7 mouse cellular contexts compared by ENCODE assay signal in genomic region chr7:44304463-44304774, GRCm38 (mm10). TPM values are rescaled to one million over a fixed set of nuclear protein-coding genes. Genes with fewer than 3 reads are reported as not detected.
A peak's percentile ranks its signal among the peaks of the same experiment; 100 is the strongest.
DNase-seq lines count a peak whose midpoint lies in the region; ATAC-seq lines count a peak whose summit lies in the region.

No protein-coding gene starts in this region.

- WGBS in lung, embryonic 16.5 days = 1% methylated on average over 25 of the region's 25 CpGs
- under 1% methylated on average over 25 of the region's 25 CpGs for WGBS in forebrain, embryonic 10.5 days
- under 1% methylated on average over 25 of the region's 25 CpGs for WGBS in limb, embryonic 15.5 days
- WGBS in stomach, embryonic 15.5 days = 1% methylated on average over 25 of the region's 25 CpGs

- H3K4me2 ChIP-seq in lung, embryonic 16.5 days (ENCODE audit: low read depth, low read length) = peak overlapping the region; percentile 78
- H3K4me2 ChIP-seq in limb, embryonic 15.5 days = peak overlapping the region; percentile 71
- H3K4me2 ChIP-seq in stomach, embryonic 15.5 days = peak overlapping the region; percentile 79

- H3K27ac ChIP-seq in lung, embryonic 16.5 days (ENCODE audit: low read length) = peak overlapping the region; percentile 88
- H3K27ac ChIP-seq in forebrain, embryonic 10.5 days = peak overlapping the region; percentile 98
- peak overlapping the region; percentile 91 for H3K27ac ChIP-seq in limb, embryonic 15.5 days
- H3K27ac ChIP-seq in stomach, embryonic 15.5 days = peak overlapping the region; percentile 95

- peaks cover under 1% of the 10 kb centered on the region for H3K27me3 ChIP-seq in lung, embryonic 16.5 days (ENCODE audit: control insufficient read depth, insufficient read depth, low read depth, low read length)
- H3K27me3 ChIP-seq in forebrain, embryonic 10.5 days (ENCODE audit: poor library complexity, severe bottlenecking) = peaks cover 34% of the 10 kb centered on the region
- H3K27me3 ChIP-seq in limb, embryonic 15.5 days = no peaks in the 10 kb centered on the region
- no peaks in the 10 kb centered on the region for H3K27me3 ChIP-seq in stomach, embryonic 15.5 days (replicated peaks)

- peak overlapping the region; percentile 76 for H3K4me3 ChIP-seq in lung, embryonic 16.5 days (ENCODE audit: low read length)
- peak overlapping the region; percentile 83 for H3K4me3 ChIP-seq in forebrain, embryonic 10.5 days
- peak overlapping the region; percentile 60 for H3K4me3 ChIP-seq in limb, embryonic 15.5 days
- peak overlapping the region; percentile 77 for H3K4me3 ChIP-seq in stomach, embryonic 15.5 days (replicated peaks)

- H3K9me3 ChIP-seq in lung, embryonic 16.5 days (ENCODE audit: control insufficient read depth, low read length) = no peaks in the 10 kb centered on the region
- no peaks in the 10 kb centered on the region for H3K9me3 ChIP-seq in forebrain, embryonic 10.5 days
- H3K9me3 ChIP-seq in limb, embryonic 15.5 days = no peaks in the 10 kb centered on the region
- H3K9me3 ChIP-seq in stomach, embryonic 15.5 days = no peaks in the 10 kb centered on the region

- H3K9ac ChIP-seq in lung, embryonic 16.5 days (ENCODE audit: low read length) = peak overlapping the region; percentile 89
- peak overlapping the region; percentile 65 for H3K9ac ChIP-seq in limb, embryonic 15.5 days
- peak overlapping the region; percentile 94 for H3K9ac ChIP-seq in stomach, embryonic 15.5 days

- no peaks in the 10 kb centered on the region for H3K36me3 ChIP-seq in lung, embryonic 16.5 days (ENCODE audit: control insufficient read depth, insufficient read depth, low read length)
- H3K36me3 ChIP-seq in forebrain, embryonic 10.5 days (replicated peaks) = no peaks in the 10 kb centered on the region
- H3K36me3 ChIP-seq in limb, embryonic 15.5 days = no peaks in the 10 kb centered on the region
- no peaks in the 10 kb centered on the region for H3K36me3 ChIP-seq in stomach, embryonic 15.5 days

- H3K4me1 ChIP-seq in lung, embryonic 16.5 days (replicated peaks; ENCODE audit: control insufficient read depth, insufficient read depth, low read length) = peaks cover 12% of the 10 kb centered on the region
- H3K4me1 ChIP-seq in forebrain, embryonic 10.5 days = peaks cover 41% of the 10 kb centered on the region
- H3K4me1 ChIP-seq in limb, embryonic 15.5 days = peaks cover 46% of the 10 kb centered on the region
- peaks cover 18% of the 10 kb centered on the region for H3K4me1 ChIP-seq in stomach, embryonic 15.5 days

- peak; percentile 15; the same call in 1 of the 2 replicates for ATAC-seq in lung, embryonic 16.5 days (ENCODE audit: low read depth)
- no peak for ATAC-seq in limb, embryonic 15.5 days (ENCODE audit: insufficient number of reproducible peaks, low FRiP score, low TSS enrichment, low read depth)
- ATAC-seq in stomach, embryonic 15.5 days (ENCODE audit: insufficient read depth, low FRiP score, low read depth) = peak; percentile 1; the same call in 1 of the 2 replicates

- DNase-seq in lung, postnatal 36 days = no peak
- no peak for DNase-seq in forebrain, embryonic 10.5 days (ENCODE audit: extremely low spot score, low spot score)
- no peak for DNase-seq in layer of hippocampus, postnatal 14 days (ENCODE audit: low spot score in 2 of 2)
- DNase-seq in spleen, adult 12 weeks (ENCODE audit: low spot score) = no peak

RNA-seq across cellular contexts. Expression of gene Clec11a, which starts 2.3 kb away (rescaled TPM):
- polyA plus RNA-seq in lung, embryonic 16.5 days (2015; fragmentation: Nextera tagmentation; extraction: Ambion mirVana) = 3.0 and 3.2 TPM in 2 replicates
- polyA plus RNA-seq in forebrain, embryonic 10.5 days (2016; fragmentation: Nextera tagmentation; extraction: Ambion mirVana) = 2.5 and 2.9 TPM in 2 replicates
- 24.0 and 31.1 TPM in 2 replicates for polyA plus RNA-seq in limb, embryonic 15.5 days (2015; fragmentation: Nextera tagmentation; extraction: Ambion mirVana)
- 5.1 and 6.9 TPM in 2 replicates for polyA plus RNA-seq in stomach, embryonic 15.5 days (2015; fragmentation: Nextera tagmentation; extraction: Ambion mirVana)
- 1 to 10 TPM; 2.5 to 2.8 TPM for total RNA-seq in layer of hippocampus, postnatal 14 days (2021)

RNA-seq across cellular contexts. Expression of gene Shank1, which starts 5.6 kb away (rescaled TPM):
- 0.96 and 1.1 TPM in 2 replicates for polyA plus RNA-seq in lung, embryonic 16.5 days (2015; fragmentation: Nextera tagmentation; extraction: Ambion mirVana)
- 1.4 TPM in 2 replicates for polyA plus RNA-seq in forebrain, embryonic 10.5 days (2016; fragmentation: Nextera tagmentation; extraction: Ambion mirVana)
- polyA plus RNA-seq in limb, embryonic 15.5 days (2015; fragmentation: Nextera tagmentation; extraction: Ambion mirVana) = 2.4 and 3.2 TPM in 2 replicates
- polyA plus RNA-seq in stomach, embryonic 15.5 days (2015; fragmentation: Nextera tagmentation; extraction: Ambion mirVana) = 2.2 TPM in 2 replicates
- 100 to 1,000 TPM; 566 to 582 TPM for total RNA-seq in layer of hippocampus, postnatal 14 days (2021)

RNA-seq across cellular contexts. Expression of gene Gm15517, which starts 43.2 kb away (rescaled TPM):
- polyA plus RNA-seq in lung, embryonic 16.5 days (2015; fragmentation: Nextera tagmentation; extraction: Ambion mirVana) = not detected in 2 replicates
- polyA plus RNA-seq in forebrain, embryonic 10.5 days (2016; fragmentation: Nextera tagmentation; extraction: Ambion mirVana) = 1.2 TPM in 1 of 2 replicates, not detected in the other
- polyA plus RNA-seq in limb, embryonic 15.5 days (2015; fragmentation: Nextera tagmentation; extraction: Ambion mirVana) = not detected in 2 replicates
- not detected in 2 replicates for polyA plus RNA-seq in stomach, embryonic 15.5 days (2015; fragmentation: Nextera tagmentation; extraction: Ambion mirVana)
- not detected for total RNA-seq in layer of hippocampus, postnatal 14 days (2021)

RNA-seq across cellular contexts. Expression of gene Acp4, which starts 47.2 kb away (rescaled TPM):
- polyA plus RNA-seq in lung, embryonic 16.5 days (2015; fragmentation: Nextera tagmentation; extraction: Ambion mirVana) = not detected in 2 replicates
- 0.12 TPM in 1 of 2 replicates, not detected in the other for polyA plus RNA-seq in forebrain, embryonic 10.5 days (2016; fragmentation: Nextera tagmentation; extraction: Ambion mirVana)
- 0.33 and 0.83 TPM in 2 replicates for polyA plus RNA-seq in limb, embryonic 15.5 days (2015; fragmentation: Nextera tagmentation; extraction: Ambion mirVana)
- polyA plus RNA-seq in stomach, embryonic 15.5 days (2015; fragmentation: Nextera tagmentation; extraction: Ambion mirVana) = not detected in 2 replicates
- total RNA-seq in layer of hippocampus, postnatal 14 days (2021) = not detected

RNA-seq across cellular contexts. Expression of gene 2410002F23Rik, which starts 57.9 kb away (rescaled TPM):
- 113 and 123 TPM in 2 replicates for polyA plus RNA-seq in lung, embryonic 16.5 days (2015; fragmentation: Nextera tagmentation; extraction: Ambion mirVana)
- polyA plus RNA-seq in forebrain, embryonic 10.5 days (2016; fragmentation: Nextera tagmentation; extraction: Ambion mirVana) = 197 and 209 TPM in 2 replicates
- 163 and 183 TPM in 2 replicates for polyA plus RNA-seq in limb, embryonic 15.5 days (2015; fragmentation: Nextera tagmentation; extraction: Ambion mirVana)
- polyA plus RNA-seq in stomach, embryonic 15.5 days (2015; fragmentation: Nextera tagmentation; extraction: Ambion mirVana) = 120 and 139 TPM in 2 replicates
- 100 to 1,000 TPM in 1 of 2 experiments, 10 to 100 TPM in 1; 83.1 to 105 TPM for total RNA-seq in layer of hippocampus, postnatal 14 days (2021)
